Mouse (Mus musculus) MEL (cell line): Measurements from ENCODE around the gene Plxnd1.

Experiments
- CTCF ChIP-seq, 3 experiments: IDR thresholded peaks in 2 of 3; conservative IDR thresholded peaks in 1 of 3; 2 replicates each; pipeline ENCODE4 v1.5.1; 2011 to 2012; ENCODE audit warnings: low read length in 3 of 3, low read depth in 2 of 3, mild to moderate bottlenecking in 2 of 3, improper control_type of control experiment in 1 of 3, inconsistent platforms in 1 of 3, mixed read lengths in 1 of 3, moderate library complexity in 1 of 3; ENCODE audit not compliant: control insufficient read depth in 1 of 3, insufficient read depth in 1 of 3, poor library complexity in 1 of 3, severe bottlenecking in 1 of 3
- EP300 ChIP-seq, 2 experiments: IDR thresholded peaks; 2 replicates each; pipeline ENCODE4 v1.6.1; 2011; ENCODE audit warnings: improper control_type of control experiment in 2 of 2, low read length in 2 of 2, low read depth in 1 of 2, mild to moderate bottlenecking in 1 of 2
- GATA1 ChIP-seq: IDR thresholded peaks from 2 replicates; pipeline ENCODE4 v1.6.1; 2011; ENCODE audit warnings: low read depth, low read length, improper control_type of control experiment
- JUND ChIP-seq: IDR thresholded peaks from 2 replicates; pipeline ENCODE4 v1.6.1; 2011; ENCODE audit warnings: low read depth, mild to moderate bottlenecking, improper control_type of control experiment, low read length
- RCOR1 ChIP-seq: IDR thresholded peaks from 2 replicates; pipeline ENCODE4 v1.6.1; 2012; ENCODE audit warnings: low read depth, mild to moderate bottlenecking, inconsistent platforms, low read length, improper control_type of control experiment
- ZC3H11A ChIP-seq: IDR thresholded peaks from 2 replicates; pipeline ENCODE4 v1.6.1; 2012; ENCODE audit warnings: low read depth, mild to moderate bottlenecking, inconsistent platforms, low read length, improper control_type of control experiment
- ZMIZ1 ChIP-seq: IDR thresholded peaks from 2 replicates; pipeline ENCODE4 v1.6.1; 2012; ENCODE audit warnings: low read depth, mild to moderate bottlenecking, inconsistent platforms, low read length, improper control_type of control experiment, moderate library complexity

- no peak for TF ChIP-seq CTCF (IDR thresholded peaks at IDR 0.05 in 2 of 3, conservative IDR thresholded peaks at IDR 0.05 in 1 of 3; ENCODE audit: control insufficient read depth in 1 of 3, insufficient read depth in 1 of 3, low read depth in 2 of 3, low read length in 3 of 3, poor library complexity in 1 of 3, severe bottlenecking in 1 of 3)
- TF ChIP-seq JUND: no peak
- no peak for TF ChIP-seq EP300 (IDR thresholded peaks at IDR 0.05; ENCODE audit: low read depth in 1 of 2, low read length in 2 of 2)
- TF ChIP-seq RCOR1: no peak
- no peak for TF ChIP-seq GATA1
- TF ChIP-seq ZMIZ1: no peak
- TF ChIP-seq ZC3H11A: no peak
Observed at GRCm38 (mm10) chr6:116014111-116014510, 19.3 kb upstream of the Plxnd1 start.
